Mouse (Mus musculus): ENCODE results near the gene Hecw2. TPM values are rescaled to one million over a fixed set of nuclear protein-coding genes. Genes with fewer than 3 reads are reported as not detected.

The Hecw2 gene
- total and polyA plus RNA-seq, 2 experiments from 2014 or later = 4.6 to 15.4 TPM

DNA sequence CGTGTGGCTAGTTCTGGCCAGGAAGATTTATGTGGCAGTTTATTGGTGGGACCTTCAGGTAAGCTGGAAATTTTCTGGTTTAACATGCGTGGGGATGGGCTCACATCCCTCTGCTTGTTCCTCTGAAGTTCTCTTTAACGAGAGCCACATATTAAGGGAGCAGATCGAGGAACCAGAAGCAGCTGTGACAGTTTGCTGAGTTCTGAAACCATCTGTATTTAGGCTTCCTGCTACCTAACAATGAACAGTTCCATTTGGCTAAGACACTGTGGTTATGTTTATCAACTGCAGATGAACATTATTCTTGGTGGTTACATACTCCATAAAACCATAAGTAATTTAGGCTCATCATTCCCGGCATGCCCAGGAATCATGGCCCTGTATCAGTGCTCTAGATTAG is 242.6 kb downstream of the Hecw2 start:
- Histone ChIP-seq H3K4me2 (ENCODE audit: low read depth) (no peak overlapping the region), H3K27ac (ENCODE audit: low read depth, low read length) (no peak overlapping the region), H3K27me3 (ENCODE audit: insufficient read depth, low read length) (no peaks in the 10 kb centered on the region), H3K4me3 (ENCODE audit: low read depth, low read length) (no peak overlapping the region), H3K36me3 (ENCODE audit: insufficient read depth) (no peaks in the 10 kb centered on the region), H3K9me3 (ENCODE audit: low read length) (no peaks in the 10 kb centered on the region), H3K4me1 (ENCODE audit: insufficient read depth) (no peaks in the 10 kb centered on the region), H3K9ac (no peak overlapping the region)
- 77% methylated on average over 5 of the region's 5 CpGs for WGBS
- DNase-seq = no peak
- TF ChIP-seq CTCF (IDR thresholded peaks at IDR 0.05; ENCODE audit: low read depth) = no peak
- ATAC-seq = no peak

DNA sequence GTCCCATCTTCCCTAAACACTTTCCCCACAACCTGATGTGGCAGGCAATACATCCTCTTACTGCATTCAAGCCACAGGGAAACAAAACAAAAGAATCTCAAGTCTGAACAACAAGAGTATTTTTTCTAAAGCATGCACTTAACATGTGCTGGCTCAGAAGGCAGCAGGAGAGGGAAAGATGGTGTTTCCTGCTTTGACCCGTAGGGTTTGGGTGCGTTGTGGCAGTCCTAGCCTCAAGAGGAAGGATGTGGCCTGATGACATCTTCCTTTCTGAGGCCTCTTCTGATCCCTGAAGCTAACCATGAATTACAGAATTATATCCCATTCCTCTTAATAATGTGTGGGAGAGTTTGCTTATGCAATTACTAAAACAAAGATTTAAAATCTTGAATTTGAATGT is 249.2 kb downstream of the Hecw2 start:
- no peak overlapping the region for H3K4me2 ChIP-seq (ENCODE audit: low read depth)
- no peaks in the 10 kb centered on the region for H3K36me3 ChIP-seq (ENCODE audit: insufficient read depth)
- ATAC-seq = no peak
- H3K27ac ChIP-seq (ENCODE audit: low read depth, low read length) = no peak overlapping the region
- DNase-seq = no peak
- H3K27me3 ChIP-seq (ENCODE audit: insufficient read depth, low read length) = no peaks in the 10 kb centered on the region
- TF ChIP-seq CTCF (IDR thresholded peaks at IDR 0.05; ENCODE audit: low read depth) = no peak
- 74% methylated on average over 2 of the region's 2 CpGs for WGBS
- H3K9ac ChIP-seq = no peak overlapping the region
- no peak overlapping the region for H3K4me3 ChIP-seq (ENCODE audit: low read depth, low read length)
- H3K4me1 ChIP-seq (ENCODE audit: insufficient read depth) = no peaks in the 10 kb centered on the region
- no peaks in the 10 kb centered on the region for H3K9me3 ChIP-seq (ENCODE audit: low read length)

GRCm38 (mm10) chr1:53942468-53942867 is 252.5 kb downstream of the Hecw2 start:
- no peak for TF ChIP-seq CTCF (IDR thresholded peaks at IDR 0.05; ENCODE audit: low read depth)
- Histone ChIP-seq H3K4me1 (ENCODE audit: insufficient read depth) (peaks cover 7% of the 10 kb centered on the region), H3K36me3 (ENCODE audit: insufficient read depth) (no peaks in the 10 kb centered on the region), H3K9me3 (ENCODE audit: low read length) (no peaks in the 10 kb centered on the region), H3K27me3 (ENCODE audit: insufficient read depth, low read length) (no peaks in the 10 kb centered on the region), H3K4me3 (ENCODE audit: low read depth, low read length) (no peak overlapping the region), H3K4me2 (ENCODE audit: low read depth) (no peak overlapping the region), H3K9ac (no peak overlapping the region), H3K27ac (ENCODE audit: low read depth, low read length) (no peak overlapping the region)
- 78% methylated on average over 8 of the region's 8 CpGs for WGBS
- DNase-seq = no peak
- ATAC-seq = no peak

DNA sequence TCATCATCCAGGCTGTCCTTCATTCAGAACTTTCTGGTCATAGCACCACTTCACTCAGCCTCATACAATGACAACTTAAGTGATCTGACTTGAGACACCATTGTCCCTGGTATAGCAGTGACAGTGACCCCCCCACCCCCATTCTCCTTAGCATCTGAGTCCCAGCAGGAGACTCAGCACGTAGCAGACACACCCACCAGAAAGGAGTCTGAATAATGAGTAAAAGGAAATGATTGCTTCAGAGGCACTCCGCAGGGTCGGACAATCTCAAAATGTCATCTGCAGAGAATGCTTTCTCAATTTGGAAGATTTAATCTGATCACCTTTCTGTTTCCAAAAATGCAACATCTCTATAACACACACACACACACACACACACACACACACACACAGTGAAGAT is 253.4 kb downstream of the Hecw2 start:
- Histone ChIP-seq H3K27ac (ENCODE audit: low read depth, low read length) (no peak overlapping the region), H3K9me3 (ENCODE audit: low read length) (no peaks in the 10 kb centered on the region), H3K4me3 (ENCODE audit: low read depth, low read length) (no peak overlapping the region), H3K27me3 (ENCODE audit: insufficient read depth, low read length) (no peaks in the 10 kb centered on the region), H3K36me3 (ENCODE audit: insufficient read depth) (no peaks in the 10 kb centered on the region), H3K9ac (no peak overlapping the region), H3K4me1 (ENCODE audit: insufficient read depth) (peaks cover 7% of the 10 kb centered on the region), H3K4me2 (ENCODE audit: low read depth) (no peak overlapping the region)
- WGBS = 42% methylated on average over 3 of the region's 3 CpGs
- TF ChIP-seq CTCF (IDR thresholded peaks at IDR 0.05; ENCODE audit: low read depth) = no peak
- DNase-seq = no peak
- no peak for ATAC-seq

GRCm38 (mm10) chr1:53940268-53941017 is 254.5 kb downstream of the Hecw2 start:
- peak; percentile 35 for DNase-seq
- WGBS = 4% methylated on average over 13 of the region's 13 CpGs
- no peak overlapping the region for H3K4me3 ChIP-seq (ENCODE audit: low read depth, low read length)

GRCm38 (mm10) chr1:53939291-53939690 is 255.7 kb downstream of the Hecw2 start:
- Histone ChIP-seq H3K4me1 (ENCODE audit: insufficient read depth) (peaks cover 7% of the 10 kb centered on the region), H3K9ac (no peak overlapping the region), H3K27ac (ENCODE audit: low read depth, low read length) (no peak overlapping the region), H3K27me3 (ENCODE audit: insufficient read depth, low read length) (no peaks in the 10 kb centered on the region), H3K9me3 (ENCODE audit: low read length) (no peaks in the 10 kb centered on the region), H3K4me3 (ENCODE audit: low read depth, low read length) (no peak overlapping the region), H3K4me2 (ENCODE audit: low read depth) (no peak overlapping the region), H3K36me3 (ENCODE audit: insufficient read depth) (no peaks in the 10 kb centered on the region)
- DNase-seq (no peak), ATAC-seq (no peak)
- WGBS = 74% methylated on average over 4 of the region's 4 CpGs
- TF ChIP-seq CTCF (IDR thresholded peaks at IDR 0.05; ENCODE audit: low read depth) = no peak

More at GRCm38 (mm10) chr1:53940268-53941017, 254.5 kb downstream of the Hecw2 start:
- Histone ChIP-seq H3K4me2 (ENCODE audit: low read depth) (peak overlapping the region; percentile 20), H3K9ac (peak overlapping the region; percentile 25; the same call in 1 of the 2 replicates), H3K27me3 (ENCODE audit: insufficient read depth, low read length) (no peaks in the 10 kb centered on the region), H3K36me3 (ENCODE audit: insufficient read depth) (no peaks in the 10 kb centered on the region), H3K9me3 (ENCODE audit: low read length) (no peaks in the 10 kb centered on the region), H3K4me1 (ENCODE audit: insufficient read depth) (peaks cover 7% of the 10 kb centered on the region), H3K27ac (ENCODE audit: low read depth, low read length) (no peak overlapping the region)
- no peak for TF ChIP-seq CTCF (IDR thresholded peaks at IDR 0.05; ENCODE audit: low read depth)
- peak; percentile 73 for ATAC-seq

DNA sequence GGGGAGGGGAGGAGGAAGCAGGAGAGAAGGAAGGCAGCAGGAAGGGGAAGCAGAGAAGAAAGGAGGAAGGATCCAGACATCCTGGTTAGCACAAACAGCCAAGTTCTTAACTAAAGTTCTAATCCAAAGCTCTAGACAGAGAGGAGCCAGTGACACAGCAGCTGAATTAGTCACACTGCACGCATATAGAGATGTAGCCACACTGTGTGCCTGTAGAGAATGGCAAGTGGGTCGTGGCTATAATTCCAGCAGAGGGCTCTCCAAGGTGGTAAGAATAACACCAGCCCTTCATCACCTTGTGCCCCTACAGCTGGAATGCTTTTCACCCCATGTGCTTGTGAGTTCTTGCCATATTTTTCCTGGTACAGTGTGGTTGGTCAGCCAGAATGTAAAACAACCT is 261.7 kb downstream of the Hecw2 start:
- no peaks in the 10 kb centered on the region for H3K9me3 ChIP-seq (ENCODE audit: low read length)
- H3K4me1 ChIP-seq (ENCODE audit: insufficient read depth) = no peaks in the 10 kb centered on the region
- no peak for TF ChIP-seq CTCF (IDR thresholded peaks at IDR 0.05; ENCODE audit: low read depth)
- 57% methylated on average over 2 of the region's 2 CpGs for WGBS
- no peak overlapping the region for H3K27ac ChIP-seq (ENCODE audit: low read depth, low read length)
- H3K27me3 ChIP-seq (ENCODE audit: insufficient read depth, low read length) = no peaks in the 10 kb centered on the region
- no peak overlapping the region for H3K9ac ChIP-seq
- H3K4me3 ChIP-seq (ENCODE audit: low read depth, low read length) = no peak overlapping the region
- H3K4me2 ChIP-seq (ENCODE audit: low read depth) = no peak overlapping the region
- no peaks in the 10 kb centered on the region for H3K36me3 ChIP-seq (ENCODE audit: insufficient read depth)
- no peak for ATAC-seq
- no peak for DNase-seq
